Comparison of ENCODE assay signal across 8 mouse cellular contexts in the genomic region with DNA sequence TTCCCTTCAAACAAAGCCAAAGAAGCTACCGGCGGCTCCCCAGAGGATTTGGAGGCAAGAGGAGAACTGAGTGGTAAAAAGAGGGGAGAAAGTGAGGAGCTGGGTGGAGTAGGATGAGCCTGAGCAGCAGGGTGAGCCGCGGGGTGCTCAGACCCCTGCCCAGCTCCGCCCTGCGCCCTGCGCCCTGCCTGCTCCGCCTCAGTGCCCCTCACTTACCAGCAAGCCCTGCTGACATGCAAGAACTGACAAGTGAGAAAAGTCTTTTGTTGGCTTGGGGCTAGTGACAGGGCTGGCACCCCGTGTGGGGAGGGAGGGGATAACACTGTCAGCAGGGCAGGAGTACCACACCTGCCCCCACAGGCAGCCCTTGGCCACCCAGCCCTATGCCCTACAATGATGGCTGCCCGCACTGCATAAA.
DNase-seq lines count a peak whose midpoint lies in the region; ATAC-seq and TF ChIP-seq lines count a peak whose summit lies in the region.

No protein-coding gene starts in this region.

- peak overlapping the region; percentile 86 for H3K4me3 ChIP-seq in cerebellum, adult 2 months (replicated peaks; ENCODE audit: insufficient read depth, low read depth, low read length)
- peak overlapping the region; percentile 49 for H3K4me3 ChIP-seq in forebrain, embryonic 14.5 days (ENCODE audit: low read depth, low read length)
- H3K4me3 ChIP-seq in hindbrain, embryonic 15.5 days: peak overlapping the region; percentile 52
- H3K4me3 ChIP-seq in midbrain, embryonic 11.5 days (ENCODE audit: low read depth, low read length): peak overlapping the region; percentile 42

- H3K36me3 ChIP-seq in forebrain, embryonic 14.5 days (ENCODE audit: control insufficient read depth, insufficient read depth, low read length): no peaks in the 10 kb centered on the region
- no peaks in the 10 kb centered on the region for H3K36me3 ChIP-seq in hindbrain, embryonic 15.5 days
- no peaks in the 10 kb centered on the region for H3K36me3 ChIP-seq in midbrain, embryonic 11.5 days (ENCODE audit: control insufficient read depth, insufficient read depth, low read length)

- DNase-seq in left cerebral cortex, postnatal 4 days: peak; percentile 89
- DNase-seq in left cerebral cortex, adult 18-20 months (ENCODE audit: low spot score in 2 of 2): no peak
- DNase-seq in cerebellum, adult 2 months: peak; percentile 82 to 83
- peak; percentile 67 for DNase-seq in forebrain, embryonic 14.5 days (ENCODE audit: low spot score)
- DNase-seq in midbrain, embryonic 11.5 days (ENCODE audit: low spot score, missing footprints): peak; percentile 93
- no peak for DNase-seq in urinary bladder, adult 18-20 months (ENCODE audit: low spot score in 2 of 2)

- peak overlapping the region; percentile 91 for H3K27ac ChIP-seq in cerebellum, adult 2 months (ENCODE audit: insufficient read depth, low read length)
- peak overlapping the region; percentile 27; the same call in 1 of the 2 replicates for H3K27ac ChIP-seq in forebrain, embryonic 14.5 days (ENCODE audit: low read depth, low read length)
- H3K27ac ChIP-seq in hindbrain, embryonic 15.5 days (replicated peaks): peak overlapping the region; percentile 59
- no peak overlapping the region for H3K27ac ChIP-seq in midbrain, embryonic 11.5 days (ENCODE audit: low read depth, low read length)

- intact Hi-C loops in left cerebral cortex, postnatal 4 days (cut with DNase I): no loop called here

- peaks cover 3% of the 10 kb centered on the region; the same call in 1 of the 2 replicates for H3K4me1 ChIP-seq in cerebellum, adult 2 months (ENCODE audit: control insufficient read depth, insufficient read depth, low read length)
- peaks cover 4% of the 10 kb centered on the region for H3K4me1 ChIP-seq in forebrain, embryonic 14.5 days (ENCODE audit: control insufficient read depth, insufficient read depth, low read length)
- H3K4me1 ChIP-seq in hindbrain, embryonic 15.5 days (replicated peaks): peaks cover 26% of the 10 kb centered on the region
- H3K4me1 ChIP-seq in midbrain, embryonic 11.5 days (ENCODE audit: control insufficient read depth, insufficient read depth, low read length): 0 out of 2 replicates have a peak, but pooled peaks cover 4% of the 10 kb centered on the region

- H3K27me3 ChIP-seq in cerebellum, adult 2 months (ENCODE audit: control insufficient read depth, insufficient read depth, low read length): no peaks in the 10 kb centered on the region
- no peaks in the 10 kb centered on the region for H3K27me3 ChIP-seq in forebrain, embryonic 14.5 days (replicated peaks; ENCODE audit: control insufficient read depth, insufficient read depth, low read length)
- no peaks in the 10 kb centered on the region for H3K27me3 ChIP-seq in hindbrain, embryonic 15.5 days
- no peaks in the 10 kb centered on the region for H3K27me3 ChIP-seq in midbrain, embryonic 11.5 days (ENCODE audit: control insufficient read depth, insufficient read depth, low read length)

- H3K9me3 ChIP-seq in forebrain, embryonic 14.5 days (replicated peaks; ENCODE audit: control insufficient read depth, low read length): no peaks in the 10 kb centered on the region
- H3K9me3 ChIP-seq in hindbrain, embryonic 15.5 days: no peaks in the 10 kb centered on the region
- no peaks in the 10 kb centered on the region for H3K9me3 ChIP-seq in midbrain, embryonic 11.5 days (ENCODE audit: control insufficient read depth, low read length)

- WGBS in cerebellum, adult 2 months: 0% methylated on average over 10 of the region's 10 CpGs
- WGBS in forebrain, embryonic 14.5 days: 2% methylated on average over 10 of the region's 10 CpGs
- 0% methylated on average over 10 of the region's 10 CpGs for WGBS in hindbrain, embryonic 15.5 days
- WGBS in midbrain, embryonic 11.5 days: under 1% methylated on average over 10 of the region's 10 CpGs

- H3K9ac ChIP-seq in forebrain, embryonic 14.5 days (ENCODE audit: low read length): peak overlapping the region; percentile 77
- peak overlapping the region; percentile 53 for H3K9ac ChIP-seq in hindbrain, embryonic 15.5 days
- H3K9ac ChIP-seq in midbrain, embryonic 11.5 days (ENCODE audit: low read length): peak overlapping the region; percentile 74

- ATAC-seq in forebrain, embryonic 14.5 days: peak; percentile 87
- ATAC-seq in hindbrain, embryonic 15.5 days (ENCODE audit: low FRiP score, low read depth): peak; percentile 90
- peak; percentile 95 for ATAC-seq in midbrain, embryonic 11.5 days (ENCODE audit: low FRiP score)
- no peak for ATAC-seq in megakaryocyte, adult 5-6 weeks (ENCODE audit: poor library complexity, severe bottlenecking)

- peak; percentile 62 for TF ChIP-seq CTCF in cerebellum, adult 2 months (IDR thresholded peaks at IDR 0.05; ENCODE audit: borderline replicate concordance, insufficient read depth, low read depth, low read length)

- H3K4me2 ChIP-seq in forebrain, embryonic 14.5 days (ENCODE audit: low read length): peak overlapping the region; percentile 96
- peak overlapping the region; percentile 92 for H3K4me2 ChIP-seq in hindbrain, embryonic 15.5 days
- peak overlapping the region; percentile 89 for H3K4me2 ChIP-seq in midbrain, embryonic 11.5 days

- TF ChIP-seq POLR2A in cerebellum, adult 2 months (IDR thresholded peaks at IDR 0.05; ENCODE audit: borderline replicate concordance, insufficient read depth, low read length): peak; percentile 45; the same call in 1 of the 2 replicates

Comparison
In these comparisons a context has a peak if more than half of its experiments do, and no peak if none do; other contexts are left out.
1. DNase-seq: peak in left cerebral cortex, postnatal 4 days (single experiment), cerebellum, adult 2 months (2 of 2), forebrain, embryonic 14.5 days (single experiment) and midbrain, embryonic 11.5 days (single experiment); none in left cerebral cortex, adult 18-20 months (0 of 2) and urinary bladder, adult 18-20 months (0 of 2).
2. Peak in every context shown above with its lines, with median percentiles within 50 percentile points of each other: H3K4me3 ChIP-seq, H3K4me2 ChIP-seq and H3K9ac ChIP-seq.